Mouse (Mus musculus) urinary bladder, postnatal 14 days (tissue): ENCODE results near the gene Pou4f2.

Experiments used
- DNase-seq: peaks from one replicate; pipeline ENCODE4 v3.0.0; 2021; ENCODE audit warnings: low spot score

The Pou4f2 gene

GRCm38 (mm10) chr8:78436071-78436651, at the start of gene Pou4f2:
Pou4f2 (minus strand) TSS chr8:78436645.
- DNase-seq = no peak

- DNase-seq = no peak
Measured at GRCm38 (mm10) chr8:78477051-78477829, 40.8 kb upstream of the Pou4f2 start.

- DNase-seq = no peak
Measured at GRCm38 (mm10) chr8:78467889-78468288, 31.4 kb upstream of the Pou4f2 start.

GRCm38 (mm10) chr8:78463941-78464340, 27.5 kb upstream of the Pou4f2 start:
- DNase-seq = no peak

GRCm38 (mm10) chr8:78456441-78456840, 20.0 kb upstream of the Pou4f2 start:
- no peak for DNase-seq

GRCm38 (mm10) chr8:78442781-78443180, 6.3 kb upstream of the Pou4f2 start:
- no peak for DNase-seq

GRCm38 (mm10) chr8:78438121-78438520, 1.7 kb upstream of the Pou4f2 start:
- DNase-seq = peak; percentile 53

GRCm38 (mm10) chr8:78437140-78438045, 948 bp upstream of the Pou4f2 start:
- DNase-seq = no peak

GRCm38 (mm10) chr8:78436661-78437060, 216 bp upstream of the Pou4f2 start:
- no peak for DNase-seq

GRCm38 (mm10) chr8:78435624-78435960, 853 bp downstream of the Pou4f2 start:
- DNase-seq = no peak

- DNase-seq = no peak
Measured at GRCm38 (mm10) chr8:78434823-78435623, 1.4 kb downstream of the Pou4f2 start.

GRCm38 (mm10) chr8:78434340-78434739, 2.1 kb downstream of the Pou4f2 start:
- no peak for DNase-seq

GRCm38 (mm10) chr8:78433318-78433717, 3.1 kb downstream of the Pou4f2 start:
- no peak for DNase-seq

- DNase-seq = no peak
Measured at GRCm38 (mm10) chr8:78432451-78432850, 4.0 kb downstream of the Pou4f2 start.

- DNase-seq = peak; percentile 61
Measured at GRCm38 (mm10) chr8:78431356-78431755, 5.1 kb downstream of the Pou4f2 start.

GRCm38 (mm10) chr8:78428148-78428547, 8.3 kb downstream of the Pou4f2 start:
- DNase-seq = no peak

GRCm38 (mm10) chr8:78427769-78428130, 8.7 kb downstream of the Pou4f2 start:
- no peak for DNase-seq

GRCm38 (mm10) chr8:78426875-78427768, 9.3 kb downstream of the Pou4f2 start:
- DNase-seq = no peak

- no peak for DNase-seq
Measured at GRCm38 (mm10) chr8:78426455-78426854, 10.0 kb downstream of the Pou4f2 start.

- DNase-seq = no peak
Measured at GRCm38 (mm10) chr8:78423937-78424336, 12.5 kb downstream of the Pou4f2 start.

- peak; percentile 12 for DNase-seq
Measured at GRCm38 (mm10) chr8:78420101-78420503, 16.3 kb downstream of the Pou4f2 start.
